Mouse (Mus musculus): ENCODE data around the gene Tent4a. TPM values are rescaled to one million over a fixed set of nuclear protein-coding genes. Genes with fewer than 3 reads are reported as not detected.
"Not testable (repeated sequence)": the region's sequence is repeated elsewhere in the genome, so short reads cannot be mapped to it uniquely, and the experiment has no call there.

Gene Tent4a
- total RNA-seq (2021) = 10 to 100 TPM; 40.9 to 41.7 TPM
- long read RNA-seq, full-length matches to known transcripts = 5 of 89 reads
- long read RNA-seq, partial matches to known transcripts = 5 of 89 reads
- long read RNA-seq, other reads (novel, unspliced or antisense) = 79 of 89 reads

DNA sequence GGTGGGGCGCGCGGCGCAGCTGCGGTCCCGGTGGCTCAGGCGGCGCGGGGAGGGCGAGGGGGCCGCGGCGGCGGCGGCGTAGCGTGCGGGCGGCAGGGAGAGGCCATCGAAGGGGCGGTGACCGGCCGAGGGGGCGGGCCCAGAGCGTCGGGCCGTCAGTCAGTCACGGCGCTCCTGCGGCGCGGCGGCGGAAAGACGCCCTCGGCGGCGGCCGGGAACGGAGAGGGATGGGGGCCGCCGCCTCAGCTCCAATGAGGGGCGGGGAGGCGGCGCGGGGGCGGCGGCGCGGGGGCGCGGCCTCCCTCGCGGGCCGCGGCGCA is at the start of gene Tent4a:
Gene Tent4a, minus strand, starts transcription at position 284 of the 320 bp plus-strand sequence.
- DNase-seq (ENCODE audit: low spot score in 2 of 2) = no peak

DNA sequence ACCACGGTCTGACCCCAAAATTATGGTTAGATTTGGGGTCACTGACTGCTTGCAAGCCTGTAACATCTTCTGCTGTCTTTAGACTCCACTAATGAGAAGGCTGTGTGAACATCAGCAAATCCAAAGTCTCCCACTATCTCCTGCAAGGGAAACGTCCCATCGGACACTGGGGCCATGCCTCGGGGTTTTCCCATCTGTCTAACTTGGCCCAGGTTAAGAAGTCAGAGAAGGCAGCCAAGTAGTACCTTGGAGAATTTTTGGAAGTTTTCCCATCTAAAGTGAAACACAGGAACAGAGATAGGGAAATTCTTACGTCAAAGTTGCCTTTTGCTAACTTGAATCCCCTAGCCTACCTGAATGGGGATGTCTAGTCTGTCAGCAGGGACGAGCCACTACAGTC is 49.2 kb upstream of the Tent4a start:
- DNase-seq (ENCODE audit: low spot score in 2 of 2) = no peak

DNA sequence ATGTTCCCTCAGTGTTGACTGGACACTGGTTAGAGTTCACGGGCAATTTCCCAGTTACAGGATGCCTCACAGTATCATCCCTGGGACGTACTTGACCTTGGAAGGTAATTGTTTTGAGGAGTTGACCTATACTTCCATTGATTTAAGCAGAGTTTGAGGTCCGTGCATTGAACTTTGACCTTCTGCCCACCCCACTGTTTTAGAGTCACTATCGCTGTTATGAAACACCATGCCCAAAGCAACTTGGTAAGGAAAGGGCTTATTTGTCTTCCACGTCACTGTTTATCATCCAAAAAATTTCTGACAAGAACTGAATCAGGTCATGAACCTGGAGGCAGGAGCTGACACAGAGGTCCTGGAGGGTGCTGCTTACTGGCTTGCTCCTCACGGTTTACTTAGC is 48.0 kb upstream of the Tent4a start:
- DNase-seq (ENCODE audit: low spot score in 2 of 2) = no peak

DNA sequence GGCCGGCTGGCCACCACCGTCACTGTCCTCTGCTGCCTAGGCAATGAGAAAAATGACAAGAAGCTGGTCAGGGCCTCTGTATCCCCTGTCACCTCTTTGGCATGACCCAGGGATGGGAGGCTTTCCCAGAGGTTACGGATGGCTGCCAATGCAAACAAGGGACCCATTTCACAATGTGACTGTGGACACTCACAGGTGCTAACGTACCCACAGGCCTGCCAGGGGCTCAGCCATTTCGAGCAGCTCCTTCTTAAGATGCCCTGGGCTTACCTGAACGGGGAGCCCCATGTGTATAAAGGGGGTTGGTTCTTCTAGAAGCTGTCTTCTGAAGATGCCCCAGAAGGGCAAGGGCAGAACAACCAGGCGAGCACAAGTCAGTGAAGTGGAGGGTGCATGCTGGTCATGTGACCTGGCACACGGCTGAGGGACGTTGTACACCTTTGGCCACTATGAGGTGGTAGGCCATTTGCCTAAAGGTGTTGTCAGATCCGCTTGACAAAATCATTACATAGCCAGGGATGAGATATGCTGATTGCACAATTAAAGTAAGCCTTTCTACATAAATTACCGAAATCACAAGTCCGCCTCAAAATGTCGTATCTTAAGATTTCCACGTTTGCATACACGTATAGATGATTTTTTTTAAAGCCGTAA is 42.9 kb upstream of the Tent4a start:
- DNase-seq (ENCODE audit: low spot score in 2 of 2) = no peak

DNA sequence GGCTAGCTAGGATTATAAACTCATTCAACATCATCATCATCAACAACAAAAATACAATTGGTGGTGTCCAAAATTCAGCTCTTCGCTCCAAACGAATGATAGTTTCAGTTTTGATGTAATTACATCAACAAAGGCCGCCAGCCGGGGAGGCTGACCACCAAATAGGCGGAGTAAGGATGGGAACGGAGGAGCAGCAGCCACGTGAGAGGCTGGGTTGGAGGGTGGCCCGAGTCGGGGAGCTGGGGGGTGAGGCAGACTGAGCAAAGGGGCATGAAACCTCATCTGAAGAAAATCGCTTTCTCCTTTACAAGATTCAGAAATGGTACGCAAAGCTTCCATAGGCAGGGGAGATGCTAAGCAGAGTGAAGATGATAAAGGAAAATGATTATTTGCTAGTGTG is 42.3 kb upstream of the Tent4a start:
- peak; percentile 35 to 53 for DNase-seq (ENCODE audit: low spot score in 2 of 2)

DNA sequence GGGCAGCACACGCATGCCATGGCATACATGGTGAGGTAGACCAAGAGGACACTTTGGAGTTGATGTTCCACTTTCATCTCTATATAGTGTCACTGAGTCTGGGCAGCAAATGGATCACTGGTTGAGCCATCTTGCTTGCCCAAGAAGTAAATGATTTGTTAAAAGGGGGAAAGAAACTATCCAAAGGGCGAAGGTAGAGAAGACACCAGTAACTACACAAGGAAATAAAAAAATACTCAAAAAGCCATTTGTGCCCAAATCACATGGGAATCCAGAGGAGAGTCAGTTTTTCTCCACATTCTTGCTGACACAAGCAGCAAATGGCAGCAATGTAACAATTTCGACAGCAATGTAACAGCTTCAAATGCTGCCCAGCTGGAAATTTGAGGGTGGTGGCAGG is 38.2 kb upstream of the Tent4a start:
- DNase-seq (ENCODE audit: low spot score in 2 of 2) = no peak

DNA sequence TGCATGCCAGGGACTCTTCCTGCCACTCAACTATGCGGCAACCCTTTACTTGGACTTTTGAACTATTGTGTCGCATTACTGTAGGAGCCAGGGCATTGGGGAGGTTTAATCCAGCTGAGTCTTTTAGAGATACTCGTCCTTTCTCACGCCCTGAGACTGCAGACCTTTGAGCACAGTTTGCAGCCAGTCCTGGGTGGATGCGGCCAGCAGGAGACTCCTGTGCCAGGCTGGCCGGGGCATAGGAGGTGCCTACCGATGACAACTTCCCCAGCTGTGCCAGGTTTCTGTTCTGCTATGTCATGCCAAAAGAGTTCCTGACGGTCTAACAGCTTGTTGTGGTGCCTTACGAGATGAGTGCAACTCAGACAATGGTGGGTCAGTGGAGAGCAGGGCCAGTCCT is 34.8 kb upstream of the Tent4a start:
- DNase-seq (ENCODE audit: low spot score in 2 of 2) = no peak

DNA sequence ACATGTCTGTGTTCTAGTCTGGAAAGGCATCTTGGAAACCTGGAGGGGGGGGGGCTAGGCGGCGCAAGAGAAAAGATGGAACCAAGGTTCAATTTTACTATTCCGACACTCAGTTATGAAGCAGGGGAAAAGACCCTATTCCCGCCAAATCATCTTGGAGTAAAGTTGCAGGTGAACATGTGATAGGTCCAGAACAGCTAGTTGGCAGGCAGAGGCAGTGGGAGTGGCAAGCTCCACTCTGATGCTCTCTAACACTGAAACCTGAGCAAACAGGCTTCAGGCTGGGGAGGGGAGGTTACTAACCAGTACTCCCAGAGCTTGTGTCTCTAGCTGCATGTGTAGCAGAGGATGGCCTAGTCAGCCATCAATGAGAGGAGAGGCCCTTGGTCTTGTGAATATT is 31.0 kb upstream of the Tent4a start:
- DNase-seq (ENCODE audit: low spot score in 2 of 2) = not testable (repeated sequence)

DNA sequence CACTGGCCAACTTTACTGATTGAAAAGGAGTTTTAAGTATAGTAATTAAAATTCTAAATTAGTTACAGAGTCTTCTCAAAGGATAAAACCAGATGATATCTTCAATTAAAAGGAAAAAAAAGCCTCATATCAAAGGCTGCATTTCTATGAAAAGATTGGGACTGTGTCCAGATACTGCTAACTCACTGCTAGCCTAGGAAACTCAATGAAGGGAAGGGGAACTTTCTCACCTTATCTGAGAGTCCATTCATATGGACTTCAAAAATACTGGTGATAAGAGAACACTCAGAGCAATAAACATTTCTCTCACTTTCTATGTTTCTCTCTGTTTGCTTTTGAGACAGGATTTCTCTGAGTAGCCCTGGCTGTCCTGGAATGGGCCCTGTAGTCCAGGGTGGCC is 30.2 kb upstream of the Tent4a start:
- no peak for DNase-seq (ENCODE audit: low spot score in 2 of 2)

DNA sequence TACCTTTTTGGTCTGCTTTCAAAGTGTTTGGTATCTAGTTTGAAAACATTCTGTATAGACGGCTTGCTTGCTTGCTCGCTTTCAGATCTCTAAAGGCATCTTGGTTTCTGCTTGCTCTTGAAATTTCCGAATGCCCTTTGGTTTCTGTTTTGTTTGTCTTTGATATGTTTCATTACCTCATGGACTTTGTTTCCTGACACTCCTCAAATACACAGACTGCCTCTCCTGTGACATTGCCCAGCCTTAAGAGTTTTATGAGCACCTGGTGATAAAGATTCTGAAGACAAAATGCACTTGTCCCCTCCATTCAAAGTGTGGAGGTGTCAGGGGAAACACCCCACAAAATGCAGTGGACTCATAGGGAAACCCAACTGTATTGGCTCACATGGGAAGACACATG is 29.5 kb upstream of the Tent4a start:
- DNase-seq (ENCODE audit: low spot score in 2 of 2) = no peak

DNA sequence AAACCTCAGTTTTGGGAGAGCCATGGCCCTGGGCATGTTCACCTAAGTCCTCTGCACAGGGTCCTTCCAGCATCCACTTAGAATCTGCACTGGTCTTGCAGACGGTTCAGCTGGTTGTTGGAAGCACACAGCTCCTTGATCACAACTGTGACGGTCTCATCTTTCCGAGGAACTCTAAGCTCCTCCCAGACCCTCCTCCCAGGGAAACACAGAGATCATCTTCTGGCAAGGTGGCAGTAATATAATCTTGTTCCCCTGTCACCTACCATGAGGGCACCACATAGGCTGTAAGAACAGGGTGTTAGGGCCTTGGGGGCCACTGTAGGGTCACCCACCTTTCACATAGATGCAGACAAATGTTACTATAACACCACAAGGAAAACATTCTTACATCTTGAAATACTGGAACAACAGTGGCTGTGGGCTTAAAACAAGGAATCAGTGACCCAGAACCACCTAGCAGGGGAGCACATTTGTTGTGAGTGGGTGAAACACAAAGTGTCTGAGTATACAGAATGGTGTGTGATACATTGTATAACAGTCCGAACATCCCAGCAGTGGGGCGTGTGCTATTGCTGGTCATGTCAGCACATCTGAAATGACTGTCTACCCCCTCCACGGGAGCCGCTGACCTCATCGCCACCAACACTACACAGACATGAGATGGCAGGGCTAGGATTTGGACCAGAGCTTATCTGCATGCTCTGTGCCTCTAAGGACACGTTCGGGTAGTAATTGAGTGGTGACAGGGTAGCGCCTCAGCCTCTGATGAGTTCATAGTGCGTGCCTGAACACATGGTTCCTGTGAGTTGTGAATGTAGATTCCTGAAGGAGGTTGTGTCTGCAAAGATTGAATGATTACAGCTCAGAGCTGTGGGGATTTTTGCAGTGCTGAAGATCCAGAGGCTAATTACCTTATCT is 28.5 kb upstream of the Tent4a start:
- no peak for DNase-seq (ENCODE audit: low spot score in 2 of 2)

DNA sequence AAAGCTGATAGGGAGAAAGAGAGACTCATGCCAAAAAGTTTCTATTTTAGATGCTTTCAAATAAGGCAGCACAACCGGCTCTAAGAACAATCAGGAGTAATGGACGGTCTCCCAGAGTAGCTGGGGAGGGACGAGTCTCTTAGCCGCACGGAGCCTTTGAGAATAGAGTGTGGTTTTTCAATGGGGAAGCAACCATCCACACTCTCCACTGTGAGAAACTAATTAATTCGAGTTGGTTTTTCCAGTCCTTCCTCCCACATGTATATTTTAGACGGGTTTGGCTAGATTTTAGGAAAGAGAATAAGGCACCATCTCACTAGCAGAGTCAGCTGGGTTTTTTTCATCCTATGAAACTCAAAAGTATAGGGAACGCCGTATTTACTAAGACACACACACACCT is 27.6 kb upstream of the Tent4a start:
- no peak for DNase-seq (ENCODE audit: low spot score in 2 of 2)

DNA sequence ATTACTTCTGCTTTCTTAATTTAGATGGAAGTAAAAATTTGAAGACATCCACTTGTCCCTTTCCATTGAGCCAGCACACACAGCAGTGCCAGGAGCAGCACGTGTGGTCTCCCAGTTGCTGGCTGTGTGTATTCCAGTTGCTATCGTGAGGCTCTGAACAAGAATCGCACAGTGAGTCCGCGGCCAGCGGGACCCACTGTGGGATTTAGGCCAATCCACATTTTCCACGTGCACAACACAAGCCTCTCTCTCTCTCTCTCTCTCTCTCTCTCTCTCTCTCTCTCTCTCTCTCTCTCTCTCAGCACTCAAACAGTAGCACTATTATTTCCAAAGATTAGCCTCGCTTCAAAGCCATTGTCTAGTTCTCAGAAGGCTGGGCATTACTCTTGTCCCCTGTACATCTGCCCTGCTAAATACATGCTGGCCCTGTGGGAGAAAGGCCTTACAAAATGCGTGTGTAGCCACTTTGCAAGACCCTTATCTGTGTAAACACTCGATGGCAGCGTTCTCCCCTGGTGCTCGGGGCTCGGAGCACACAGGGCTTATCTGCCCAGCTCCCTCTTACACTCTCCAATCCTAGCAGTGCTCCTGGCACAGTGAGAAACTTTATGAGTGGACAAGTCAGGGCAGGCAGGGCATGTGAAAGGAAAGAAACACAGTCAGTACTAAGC is 25.0 kb upstream of the Tent4a start:
- no peak for DNase-seq (ENCODE audit: low spot score in 2 of 2)

DNA sequence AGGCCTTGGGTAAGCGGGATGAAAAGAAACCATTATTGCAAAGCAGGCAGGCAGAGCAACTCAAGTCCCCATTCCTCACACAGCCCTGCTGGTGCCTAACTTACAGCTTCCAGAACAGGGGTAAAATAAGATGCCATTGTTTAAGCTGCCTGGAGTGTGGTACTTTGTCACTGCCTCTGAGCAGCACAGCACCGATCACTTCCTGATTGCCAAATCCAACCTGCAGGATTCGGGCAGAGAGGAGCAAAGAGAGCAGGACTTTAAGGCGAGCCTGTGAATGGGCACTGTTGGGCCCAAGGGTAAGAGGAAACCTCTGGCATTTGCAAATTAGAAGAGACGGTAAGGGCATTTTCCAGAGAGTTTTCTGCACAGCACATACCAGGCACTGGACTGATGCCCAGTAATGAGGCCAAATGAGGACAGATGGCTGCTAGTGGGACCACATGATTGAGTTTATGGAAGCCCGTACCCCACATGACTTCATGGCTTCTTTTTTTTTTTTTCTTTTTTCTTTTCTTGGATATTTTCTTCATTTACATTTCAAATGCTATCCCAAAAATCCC is 23.8 kb upstream of the Tent4a start:
- DNase-seq (ENCODE audit: low spot score in 2 of 2) = peak in 1 of 2 experiments; percentile 59

DNA sequence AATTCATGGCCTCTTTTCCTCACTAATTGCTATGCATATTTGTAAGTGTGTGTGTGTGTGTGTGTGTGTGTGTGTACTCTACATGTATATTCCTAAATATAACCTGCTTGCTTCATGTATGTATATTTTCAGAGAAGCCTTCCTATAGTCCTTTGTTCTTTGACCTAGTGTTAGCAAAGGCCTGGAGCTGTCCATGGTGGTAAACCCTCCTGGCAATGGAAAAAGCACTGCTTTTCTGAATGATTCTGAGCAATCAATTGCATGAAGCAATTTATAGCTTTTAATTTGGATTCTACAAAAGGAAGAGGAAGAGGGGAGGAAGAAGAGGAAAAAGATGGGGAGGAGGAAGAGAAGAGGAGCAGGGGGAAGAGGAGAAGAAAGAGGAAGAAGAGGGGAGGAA is 22.3 kb upstream of the Tent4a start:
- DNase-seq (ENCODE audit: low spot score in 2 of 2) = no peak

DNA sequence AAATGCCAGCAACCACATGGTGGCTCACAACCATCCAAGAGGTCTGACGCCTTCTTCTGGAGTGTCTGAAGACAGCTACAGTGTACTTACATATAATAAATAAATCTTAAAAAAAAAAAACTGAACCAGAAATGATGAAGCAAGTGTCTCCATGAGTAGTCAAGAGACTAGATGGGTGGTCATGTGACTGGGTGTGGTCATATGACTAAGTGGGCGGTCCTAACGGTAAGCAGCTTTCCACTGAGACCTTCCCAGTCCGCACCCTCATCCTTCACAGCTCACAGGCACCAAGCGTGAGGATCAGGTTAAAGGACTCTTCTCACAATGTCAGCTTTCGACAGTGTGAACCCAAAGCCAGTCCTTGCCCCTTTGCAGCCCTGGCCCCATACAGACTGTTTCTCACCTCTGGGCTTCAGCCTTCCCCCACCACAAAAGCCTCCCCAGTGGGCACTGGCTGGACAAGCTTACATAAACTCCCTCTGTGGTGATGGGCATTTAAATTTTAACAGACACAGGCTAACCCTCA is 21.6 kb upstream of the Tent4a start:
- DNase-seq (ENCODE audit: low spot score in 2 of 2) = no peak

DNA sequence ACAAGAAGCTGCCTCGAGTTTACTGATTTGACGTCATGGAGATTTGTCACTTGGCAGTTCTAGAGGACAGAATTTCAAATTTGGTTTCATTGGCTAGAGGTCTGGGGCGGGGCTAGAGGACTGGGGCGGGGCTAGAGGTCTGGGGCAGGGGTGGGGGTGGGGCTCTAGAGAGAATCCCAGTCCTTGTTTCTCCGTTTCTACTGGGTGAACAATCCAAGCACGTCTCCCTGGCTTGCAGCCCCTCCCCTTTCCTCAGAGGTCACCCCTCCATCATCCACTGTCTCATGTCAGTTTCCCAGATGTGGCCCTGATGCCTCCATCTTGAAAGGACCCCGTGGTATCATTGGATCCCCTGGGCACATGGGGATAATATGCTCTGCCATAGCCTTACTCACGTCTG is 20.6 kb upstream of the Tent4a start:
- no peak for DNase-seq (ENCODE audit: low spot score in 2 of 2)

DNA sequence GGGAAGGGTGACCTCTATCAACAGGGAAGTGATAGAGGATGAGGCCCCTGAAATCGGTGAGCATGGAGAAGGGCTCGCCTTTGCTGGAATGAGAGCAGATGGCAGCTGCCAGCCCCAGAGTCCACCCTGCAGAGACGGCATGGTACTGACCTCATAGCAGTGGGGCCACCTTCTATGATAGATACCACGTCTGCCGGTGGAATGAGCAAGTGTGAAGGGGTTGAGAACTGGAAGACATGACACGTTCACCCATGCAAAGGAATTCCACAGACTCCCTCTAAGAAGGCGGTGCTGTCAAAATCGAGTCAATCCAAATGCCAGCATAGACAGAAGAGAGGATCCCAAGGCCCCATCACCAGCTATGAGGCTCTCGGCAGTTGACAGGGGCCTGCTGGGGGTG is 19.8 kb upstream of the Tent4a start:
- no peak for DNase-seq (ENCODE audit: low spot score in 2 of 2)

DNA sequence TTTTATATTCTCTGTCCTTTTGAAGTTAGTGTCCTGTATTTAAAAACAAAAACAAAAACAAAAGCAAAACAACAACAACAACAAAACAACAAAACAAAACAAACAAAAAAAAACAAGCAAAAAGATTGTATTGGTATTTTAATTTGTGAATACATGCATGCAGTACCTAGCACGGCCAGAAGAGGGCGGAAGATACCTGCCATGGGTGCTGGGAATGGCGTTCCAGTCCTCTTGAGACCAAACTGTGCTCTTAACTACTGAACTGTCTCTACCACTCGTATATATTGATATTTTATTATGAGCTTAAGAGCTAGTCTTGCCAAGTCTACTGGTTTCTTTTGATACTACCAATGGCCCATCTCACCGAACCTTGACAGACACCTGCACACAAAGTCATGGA is 18.6 kb upstream of the Tent4a start:
- DNase-seq (ENCODE audit: low spot score in 2 of 2) = no peak

DNA sequence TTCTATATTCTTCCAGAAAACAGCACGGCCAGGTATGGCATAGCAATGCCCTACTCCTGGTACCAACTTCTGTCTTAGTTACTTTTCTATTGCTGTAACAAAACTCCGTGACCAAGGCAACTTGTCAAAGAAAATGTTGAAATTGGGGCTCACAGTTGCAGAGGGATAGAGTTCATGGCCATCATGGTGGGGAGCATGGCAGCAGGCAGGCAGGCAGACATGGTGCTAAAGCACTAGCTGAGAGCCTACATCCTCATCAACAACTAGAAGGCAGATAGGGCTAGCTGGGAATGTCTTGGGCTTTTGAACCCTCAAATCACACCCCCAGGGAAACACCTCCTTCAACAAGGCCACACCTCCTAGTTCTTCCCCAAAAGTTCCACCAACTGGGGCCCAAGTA is 16.4 kb upstream of the Tent4a start:
- DNase-seq (ENCODE audit: low spot score in 2 of 2) = no peak

DNA sequence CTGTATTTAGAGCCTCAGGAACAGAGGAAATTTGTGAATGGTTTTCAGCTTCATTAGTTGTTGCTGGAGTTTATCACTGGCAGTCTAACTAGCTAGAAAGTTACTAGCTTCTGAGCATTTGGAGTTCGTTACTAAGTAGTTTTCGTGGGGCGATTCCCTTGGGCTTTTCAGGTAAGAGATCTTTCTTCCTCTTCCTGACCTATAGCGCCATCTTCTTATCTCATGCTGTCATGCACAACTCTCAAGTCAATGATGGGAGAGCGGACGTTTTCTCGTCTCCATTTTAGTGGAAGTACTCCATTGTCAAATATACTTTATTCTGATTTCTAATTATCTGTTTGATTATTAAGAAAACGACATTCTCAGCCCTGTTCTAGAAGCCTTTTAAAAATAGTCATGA is 15.6 kb upstream of the Tent4a start:
- DNase-seq (ENCODE audit: low spot score in 2 of 2) = no peak
